Mouse (Mus musculus) kidney, postnatal 36 days (tissue): ENCODE measurements at regions not wholly inside any gene's neighbourhood (a gene's known extent, or its start where the extent isn't known, plus 50 kb on each side); places are given as distances from the start of the nearest gene placed in this dataset.

Experiments
- DNase-seq, 2 experiments: peaks; one replicate each; pipeline ENCODE4 v3.0.0; 2021 to 2022; ENCODE audit warnings: mixed read lengths in 2 of 2

DNA sequence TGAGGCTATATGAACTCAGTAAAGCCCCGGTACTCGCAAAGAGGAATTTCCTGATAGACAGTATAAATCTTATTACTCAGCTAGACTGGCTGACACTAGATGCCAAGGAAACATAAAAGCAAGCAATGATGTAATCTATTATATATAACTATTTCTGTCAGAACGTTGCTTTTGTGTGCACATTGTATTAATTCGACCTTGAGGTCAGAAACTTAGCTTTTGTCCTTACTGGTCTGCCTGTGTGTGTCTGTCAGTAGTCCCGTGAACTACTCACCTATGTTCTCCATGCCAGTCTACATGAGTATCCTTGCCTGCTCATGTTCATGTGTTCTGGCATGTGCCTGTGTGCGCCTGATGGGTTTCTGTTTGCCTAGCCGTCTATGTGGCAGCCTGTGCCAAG is 70.5 kb downstream of the Tmx1 start:
- no peak for DNase-seq

DNA sequence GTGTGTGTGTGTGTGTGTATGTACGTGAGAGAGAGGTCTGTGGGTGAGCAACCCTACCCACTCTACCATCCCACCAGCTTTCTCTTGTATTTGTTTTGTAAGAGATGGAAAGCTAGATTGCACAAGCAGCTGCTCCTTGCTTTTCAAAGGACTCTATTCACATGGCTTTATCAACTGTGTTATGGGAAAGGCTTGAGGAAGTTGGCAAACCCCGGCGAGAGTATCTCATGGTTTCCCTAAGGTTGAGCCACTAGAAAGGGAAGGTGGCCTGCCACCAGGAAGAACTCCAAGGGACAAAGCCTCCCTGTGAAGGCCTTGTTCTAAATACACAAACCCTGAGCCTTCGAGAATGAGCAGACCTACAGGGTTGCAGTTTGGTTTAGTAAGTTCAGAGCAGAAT is 71.8 kb downstream of the Tmx1 start:
- DNase-seq = no peak

DNA sequence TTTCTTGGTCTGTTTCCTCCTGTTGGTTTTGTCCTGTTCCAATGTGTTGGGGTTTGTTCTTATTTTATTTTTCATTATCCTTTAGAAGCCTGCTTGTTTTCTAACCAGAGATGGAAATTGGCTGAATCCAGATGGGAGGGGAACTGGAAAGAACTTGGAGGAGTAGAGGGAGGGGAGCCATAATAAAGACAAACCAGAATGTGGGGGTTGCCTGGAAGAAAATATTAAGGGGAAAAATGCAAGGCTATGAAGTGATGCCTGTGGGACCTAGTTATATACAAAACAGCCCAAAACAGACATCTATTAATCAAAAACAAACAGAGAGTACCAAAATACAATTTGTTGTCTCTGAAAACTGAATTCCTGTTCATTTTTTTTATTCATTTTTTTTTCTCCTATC is 78.8 kb downstream of the Tmx1 start:
- no peak for DNase-seq

DNA sequence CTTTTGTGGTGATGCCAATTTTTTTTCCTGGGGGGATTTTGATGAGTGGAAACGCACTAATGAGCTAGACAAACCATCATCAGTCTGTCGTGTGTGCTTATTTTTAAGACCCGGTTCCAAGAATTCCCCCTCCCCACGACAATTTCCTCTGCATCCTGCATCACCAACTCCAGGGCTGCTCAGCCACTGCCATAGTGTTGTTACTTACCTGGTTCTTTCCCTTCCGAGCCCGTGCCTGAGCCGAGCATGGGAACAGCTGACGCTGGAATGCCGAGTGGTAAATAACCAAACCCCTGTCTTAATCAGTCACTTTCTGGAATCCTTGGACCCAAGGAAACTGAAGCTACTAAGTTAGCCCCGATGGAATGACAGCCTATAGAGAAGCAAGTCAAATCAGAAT is 79.3 kb downstream of the Tmx1 start:
- no peak for DNase-seq

DNA sequence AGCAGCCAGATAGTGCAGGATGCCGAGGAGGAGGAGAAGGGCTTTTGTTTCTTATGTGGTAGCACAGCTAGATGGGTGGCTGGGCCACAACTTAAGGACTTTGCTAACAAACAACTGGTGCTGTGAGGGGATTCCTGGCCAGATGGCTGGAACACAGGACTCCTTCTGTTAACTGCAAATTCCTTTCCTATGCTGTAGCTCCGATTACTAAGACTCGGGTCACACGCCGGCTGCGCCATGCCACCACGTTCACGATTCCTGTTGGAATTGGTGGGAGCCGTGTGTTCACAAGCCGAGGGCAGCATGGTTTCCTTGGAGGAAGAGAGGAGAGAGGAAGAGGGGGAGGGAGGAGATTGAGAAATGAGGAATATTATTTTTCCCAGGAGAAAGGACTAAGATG is 79.9 kb downstream of the Tmx1 start:
- no peak for DNase-seq

DNA sequence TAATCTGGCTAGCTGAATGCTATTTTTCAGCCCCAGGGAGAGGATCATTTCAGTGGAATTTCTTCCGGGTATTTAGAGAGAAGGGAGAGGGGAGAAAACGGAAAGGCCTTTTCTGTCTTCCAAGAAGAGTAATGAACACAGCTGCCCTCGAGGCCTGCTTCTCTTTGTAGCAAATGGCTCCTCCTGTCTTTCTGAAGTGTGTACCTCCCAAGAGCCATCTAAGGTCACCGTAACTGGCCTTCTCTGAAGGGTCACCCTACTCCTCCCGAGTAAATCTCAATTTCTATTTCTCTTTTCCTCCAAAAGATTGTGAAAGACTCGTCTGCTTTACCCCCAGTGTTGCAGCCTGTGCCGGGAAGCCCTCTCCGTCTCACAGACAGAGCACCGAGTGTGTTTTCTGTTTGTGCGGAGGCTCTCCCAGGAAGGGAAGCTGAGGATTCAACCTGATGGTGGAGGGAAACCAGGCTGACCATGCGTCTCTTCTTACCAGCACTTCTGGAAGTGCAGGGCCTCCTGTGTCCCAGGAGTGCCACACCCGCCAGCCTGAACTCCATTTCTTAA is 80.6 kb downstream of the Tmx1 start:
- DNase-seq = no peak

DNA sequence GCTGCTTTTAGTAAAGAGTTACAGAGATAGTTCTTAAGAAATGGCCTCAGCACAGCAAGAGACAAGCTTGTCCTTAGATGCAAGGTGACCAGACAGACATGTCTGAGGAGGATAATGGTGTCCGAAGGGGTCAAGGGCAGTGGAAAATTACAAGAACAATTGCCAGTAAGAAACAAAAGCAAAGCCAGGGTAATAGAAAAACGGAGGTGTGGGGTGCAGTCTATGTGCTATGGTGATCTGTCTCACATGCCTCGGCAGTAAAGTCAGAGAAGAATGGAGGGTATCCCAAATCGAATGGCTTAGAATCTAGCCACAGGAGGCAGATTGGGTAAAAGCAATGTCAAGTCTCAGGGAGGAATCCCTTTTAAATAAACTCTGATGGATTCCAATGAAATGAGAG is 86.2 kb downstream of the Tmx1 start:
- no peak for DNase-seq

DNA sequence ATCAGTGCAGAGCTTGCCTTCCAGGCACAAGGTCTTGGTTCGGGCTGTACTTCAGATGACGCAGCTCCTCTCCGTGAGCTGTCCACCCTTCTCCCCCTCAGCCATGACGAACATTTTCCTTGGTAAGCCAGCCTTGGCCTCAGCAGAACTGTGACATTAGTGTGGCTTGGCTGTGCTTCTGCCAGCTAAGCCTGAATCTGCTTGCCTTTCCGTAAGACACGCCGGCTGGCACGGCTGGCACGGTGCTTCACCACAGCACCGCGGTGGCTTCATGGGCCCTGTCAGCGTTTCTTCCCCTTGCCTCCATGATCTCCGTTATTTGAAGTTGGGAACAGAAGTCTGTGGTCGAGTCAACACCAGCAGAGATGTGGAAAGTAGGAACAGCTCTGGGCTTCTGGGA is 87.0 kb downstream of the Tmx1 start:
- DNase-seq = no peak

DNA sequence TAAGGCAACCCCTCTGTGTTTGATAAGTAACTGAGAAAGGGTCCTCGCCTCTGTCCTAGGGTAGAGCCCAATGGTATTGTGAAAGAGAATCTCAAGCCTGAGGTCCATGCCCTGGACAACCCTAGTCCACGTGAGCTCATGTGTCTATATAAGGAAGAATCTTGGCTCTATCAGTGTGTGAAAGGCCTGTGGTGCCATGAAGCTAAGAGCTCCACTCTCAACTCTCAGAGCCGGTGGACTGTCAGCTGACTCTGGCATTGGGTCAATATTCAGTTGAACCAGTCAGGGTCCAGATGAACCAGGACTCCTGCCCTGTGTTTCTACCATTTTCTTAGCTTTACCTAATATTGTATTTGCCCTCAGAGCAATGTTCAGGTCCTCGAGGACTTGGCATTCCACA is 88.5 kb downstream of the Tmx1 start:
- DNase-seq = no peak

DNA sequence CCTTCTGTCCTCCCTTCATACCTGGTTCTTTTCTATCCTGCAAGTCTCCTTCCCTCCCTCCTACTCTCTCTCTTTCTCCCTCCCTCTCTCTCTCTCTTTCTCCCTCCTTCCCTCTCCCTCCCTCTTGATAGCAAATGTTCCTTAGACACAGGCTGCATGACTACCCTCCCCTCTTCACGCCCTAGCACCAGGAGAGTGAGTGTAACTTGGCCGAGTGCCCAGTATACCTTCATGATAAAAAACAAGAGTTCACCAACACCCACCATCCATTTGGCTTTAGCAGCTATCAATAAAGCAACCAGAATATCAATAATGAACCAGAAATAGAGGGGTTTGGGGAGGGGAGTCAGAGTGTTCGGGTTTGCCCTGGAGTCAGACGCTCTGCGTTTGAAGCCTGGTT is 90.4 kb downstream of the Tmx1 start:
- no peak for DNase-seq

DNA sequence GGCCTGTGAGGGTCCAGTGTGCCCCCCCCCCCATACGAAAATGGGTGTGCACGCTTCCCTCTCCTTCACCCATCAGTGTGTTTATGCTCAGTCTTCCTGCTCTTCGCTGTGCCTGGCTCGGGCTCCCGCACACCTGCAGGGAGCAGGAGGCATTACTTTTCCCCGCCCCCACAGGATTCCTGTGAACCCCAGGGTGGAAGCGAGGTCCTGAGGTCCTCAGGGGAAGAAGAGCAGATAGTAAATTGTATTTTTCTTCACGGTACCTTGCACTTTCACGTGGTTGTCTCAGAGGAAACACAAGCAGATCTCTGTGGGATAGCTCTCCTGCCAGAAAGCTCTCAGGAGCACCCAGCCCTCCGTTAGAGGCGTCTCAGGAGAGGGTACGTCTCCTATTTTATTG is 91.4 kb downstream of the Tmx1 start:
- DNase-seq = no peak

DNA sequence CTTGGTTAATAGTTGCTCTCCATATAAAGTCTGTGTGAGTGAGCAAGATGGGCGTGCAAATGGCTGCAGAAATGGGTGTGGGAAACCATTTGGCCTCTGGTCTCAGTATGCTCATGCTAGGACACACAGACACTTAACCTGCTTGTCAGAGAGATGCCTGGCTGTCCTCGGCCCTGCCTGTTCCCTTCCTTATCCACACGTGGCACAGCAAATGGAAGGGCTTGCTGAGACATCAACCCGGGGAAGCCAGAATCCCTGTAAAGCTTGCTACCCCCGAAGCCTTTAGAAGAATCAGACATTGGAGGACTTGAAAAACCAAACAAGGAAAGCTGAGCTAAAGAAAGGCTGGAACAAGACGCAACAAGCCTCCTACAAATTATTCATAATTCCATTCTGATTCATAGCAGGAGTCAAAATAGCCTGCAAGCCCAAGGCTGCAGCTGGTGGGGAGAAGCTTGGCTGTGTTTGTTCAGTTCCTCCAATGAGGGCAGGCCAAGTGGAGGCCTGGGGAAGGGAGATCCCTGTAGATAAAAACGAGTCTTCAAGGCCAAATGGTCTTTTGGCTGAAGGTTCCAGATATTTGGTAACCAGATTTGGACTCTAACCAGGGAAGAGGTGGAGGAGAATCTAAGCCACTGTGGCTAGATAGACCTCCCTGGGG is 92.1 kb downstream of the Tmx1 start:
- no peak for DNase-seq

DNA sequence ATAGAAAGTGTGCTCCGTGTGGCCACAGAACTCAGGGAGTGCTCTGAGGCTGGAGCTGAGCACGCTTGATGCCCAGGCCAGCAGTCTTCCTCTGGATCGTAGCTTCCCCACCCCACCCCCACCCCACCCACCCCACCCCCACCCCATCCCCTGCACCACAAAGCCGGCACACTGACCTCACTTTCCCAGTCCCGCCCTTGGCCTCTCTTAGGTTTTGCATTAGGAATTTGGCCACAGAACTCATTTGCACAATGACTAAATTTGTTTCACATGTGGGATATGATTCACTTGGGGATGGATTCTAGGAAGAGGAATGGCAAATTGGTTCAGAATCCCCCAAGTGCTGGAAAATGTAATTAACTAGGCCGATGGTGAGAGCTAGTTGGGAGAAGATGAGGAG is 94.3 kb downstream of the Tmx1 start:
- DNase-seq = no peak

DNA sequence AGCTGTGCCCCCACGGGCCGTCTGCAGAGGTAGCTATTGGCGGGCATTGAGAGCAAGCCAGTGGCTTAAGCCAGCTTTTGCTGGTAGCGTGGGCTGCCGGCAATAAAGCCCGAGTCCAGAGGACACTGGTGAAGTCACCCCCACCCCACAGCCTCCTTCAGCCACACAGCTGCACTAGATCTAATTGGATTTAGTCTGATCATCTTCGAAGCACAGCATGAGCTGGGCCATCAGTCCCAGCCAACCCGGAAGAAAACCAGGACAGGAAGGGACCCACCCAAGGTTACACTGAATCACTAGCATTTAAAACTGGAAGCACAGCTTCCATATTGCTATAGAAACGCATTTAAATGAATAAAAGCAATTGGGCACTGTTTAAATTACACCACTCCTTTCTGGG is 96.4 kb downstream of the Tmx1 start:
- DNase-seq = no peak

DNA sequence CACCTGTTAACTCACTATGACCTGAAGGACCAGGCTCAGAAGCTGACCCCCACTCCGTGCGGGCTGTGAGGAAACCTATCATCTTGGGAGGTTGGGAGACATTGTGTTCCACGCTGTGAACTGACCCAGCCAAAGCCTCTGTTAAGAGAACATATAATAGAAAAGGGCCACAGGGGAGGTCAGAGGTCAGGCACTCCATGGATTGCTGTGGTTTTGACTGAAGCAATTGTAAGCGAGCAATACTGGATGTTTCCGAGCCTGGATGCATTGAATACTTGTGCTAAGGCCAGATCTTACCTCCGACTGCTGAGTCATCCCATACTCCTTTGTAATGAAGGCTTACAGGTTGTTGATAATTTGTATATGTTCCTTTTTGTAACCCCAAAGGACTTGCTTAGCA is 101.0 kb downstream of the Tmx1 start:
- DNase-seq = no peak

DNA sequence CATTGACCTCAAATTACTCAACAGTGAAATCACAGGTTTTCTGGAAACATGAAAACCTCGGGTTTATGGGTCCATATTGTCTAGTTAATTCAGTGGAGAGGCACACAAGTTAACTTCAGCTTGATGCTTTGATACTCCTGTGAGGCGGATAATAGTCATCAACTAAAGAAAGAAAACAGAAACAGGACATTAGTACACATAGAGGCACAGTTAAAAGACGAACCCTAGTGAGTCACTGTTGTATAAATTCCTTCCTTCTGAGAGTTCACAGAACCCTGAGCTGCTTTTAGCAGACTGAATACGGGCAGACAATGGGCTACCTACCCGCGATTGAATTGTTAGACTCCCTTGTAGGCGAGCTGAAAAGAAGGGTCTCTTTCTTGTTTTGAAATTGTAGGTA is 101.7 kb downstream of the Tmx1 start:
- DNase-seq = no peak

DNA sequence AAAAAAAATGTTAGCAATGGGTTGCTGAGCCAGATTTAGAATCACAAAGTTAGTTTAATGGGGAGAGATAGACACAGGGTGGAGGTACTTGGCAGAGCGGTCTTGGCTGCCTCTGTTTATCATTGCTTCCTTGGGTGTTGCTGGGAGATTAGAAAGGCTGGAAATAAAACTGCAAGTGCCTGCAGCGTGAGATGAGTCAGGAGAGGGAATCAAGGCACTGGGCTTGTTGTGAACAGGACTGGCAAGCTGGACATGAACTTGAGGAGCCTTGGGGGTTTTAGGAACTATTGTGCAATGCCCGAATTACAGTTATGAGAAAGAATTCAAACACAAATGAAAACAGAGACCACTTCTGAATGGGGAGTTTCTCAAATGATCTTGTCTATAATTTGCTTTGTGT is 102.8 kb downstream of the Tmx1 start:
- peak in 1 of 2 experiments; percentile 8 for DNase-seq

DNA sequence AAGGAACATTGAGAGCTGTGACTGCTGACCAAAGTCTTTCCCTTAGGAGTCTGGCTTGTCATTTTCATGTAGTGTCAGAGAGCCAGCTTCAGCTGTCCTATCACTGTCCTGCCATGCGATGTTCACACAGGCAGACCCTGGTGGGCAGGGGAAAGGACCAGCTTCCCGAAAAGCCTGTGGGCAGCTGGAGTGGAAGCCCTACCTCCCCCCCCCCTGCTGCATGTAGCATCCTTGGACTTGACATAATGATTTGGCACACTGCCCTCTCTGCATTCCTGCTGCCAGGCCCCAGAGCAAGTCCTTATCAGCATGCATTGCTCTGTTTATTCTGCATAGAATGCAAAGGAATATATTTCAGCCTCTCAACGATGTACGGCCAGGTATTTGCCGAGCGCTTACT is 103.9 kb downstream of the Tmx1 start:
- no peak for DNase-seq

DNA sequence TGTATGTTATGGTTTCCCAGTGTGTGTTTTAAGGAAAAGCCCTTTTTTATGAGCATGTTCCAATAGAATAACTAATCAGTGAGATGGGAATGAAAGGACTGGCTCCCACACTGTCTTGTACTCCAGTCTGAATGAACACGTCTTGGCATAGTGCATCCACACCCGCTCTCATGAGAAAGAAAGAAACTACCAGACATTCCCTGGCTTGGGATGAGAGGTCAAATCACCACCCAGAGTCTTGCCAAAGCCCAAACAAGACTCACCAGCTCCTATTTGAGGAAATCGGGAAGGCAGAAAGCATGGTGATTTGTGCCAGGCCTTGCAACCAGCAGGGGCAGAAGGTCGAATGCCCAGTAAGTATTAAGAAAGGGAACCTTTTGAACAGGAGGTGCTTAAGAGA is 110.6 kb downstream of the Tmx1 start:
- no peak for DNase-seq

DNA sequence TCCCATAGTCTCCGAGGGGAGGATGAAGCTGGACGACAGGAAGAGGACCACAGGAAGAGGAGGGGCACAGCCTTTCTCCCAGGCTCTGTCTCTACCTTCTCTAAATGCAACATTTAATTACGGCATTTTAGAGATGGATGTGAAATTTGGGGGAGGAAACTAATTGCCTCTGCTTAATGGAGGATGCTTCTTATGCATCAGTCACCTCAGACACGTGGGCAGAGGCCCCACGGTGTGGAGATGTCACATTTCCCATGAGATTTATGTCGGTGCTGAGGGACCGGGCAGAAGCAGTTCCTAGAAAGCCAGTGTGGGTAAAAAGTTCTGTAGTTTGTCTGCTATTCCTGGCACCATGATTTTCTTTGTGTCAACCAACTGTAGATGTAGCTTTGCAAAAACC is 122.8 kb downstream of the Tmx1 start:
- no peak for DNase-seq

DNA sequence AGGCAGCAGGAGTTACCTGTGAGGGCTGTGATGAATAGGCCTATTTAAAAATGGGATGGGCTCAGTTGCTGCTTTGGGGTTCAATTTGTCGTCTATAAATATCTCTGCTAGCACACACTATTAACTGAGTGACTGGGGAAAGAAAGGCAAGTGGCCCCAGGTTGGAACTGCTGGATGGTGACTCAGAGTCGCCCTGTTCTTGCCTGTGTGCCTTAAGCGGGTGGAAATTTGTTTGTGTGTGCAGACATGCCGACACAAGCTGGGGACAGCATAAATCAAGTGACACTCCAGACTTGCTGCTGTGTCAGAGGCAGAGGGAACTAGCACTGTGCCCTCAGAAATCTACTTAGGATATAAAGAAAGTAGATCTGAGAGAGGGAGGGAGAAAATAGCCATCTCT is 124.9 kb downstream of the Tmx1 start:
- no peak for DNase-seq

DNA sequence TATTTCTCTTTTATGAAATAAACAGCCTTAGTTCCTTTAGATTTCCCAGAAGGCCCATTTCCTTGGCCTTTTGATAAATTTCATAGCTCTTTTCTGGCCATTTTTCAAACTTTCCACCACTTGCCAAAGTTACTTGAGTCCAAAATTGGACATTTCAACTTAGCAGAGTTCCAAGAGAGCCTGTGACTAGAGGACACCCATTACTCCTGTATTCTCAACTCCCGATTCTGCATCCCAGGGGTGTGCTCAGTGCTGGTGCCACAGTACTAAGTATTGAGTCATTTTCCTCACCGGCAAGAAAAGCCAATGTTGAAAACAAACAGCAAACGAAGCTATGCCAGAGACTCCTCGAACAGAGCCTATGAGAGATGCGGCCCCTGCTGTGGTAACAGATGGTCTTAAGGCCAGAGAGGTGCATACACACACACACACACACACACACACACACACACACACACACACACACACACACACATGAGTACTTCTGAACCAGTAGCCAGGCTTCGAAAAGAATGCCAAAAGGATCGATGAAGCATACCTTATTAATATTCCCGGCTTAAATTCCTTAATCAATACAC is 126.5 kb downstream of the Tmx1 start:
- DNase-seq = no peak

DNA sequence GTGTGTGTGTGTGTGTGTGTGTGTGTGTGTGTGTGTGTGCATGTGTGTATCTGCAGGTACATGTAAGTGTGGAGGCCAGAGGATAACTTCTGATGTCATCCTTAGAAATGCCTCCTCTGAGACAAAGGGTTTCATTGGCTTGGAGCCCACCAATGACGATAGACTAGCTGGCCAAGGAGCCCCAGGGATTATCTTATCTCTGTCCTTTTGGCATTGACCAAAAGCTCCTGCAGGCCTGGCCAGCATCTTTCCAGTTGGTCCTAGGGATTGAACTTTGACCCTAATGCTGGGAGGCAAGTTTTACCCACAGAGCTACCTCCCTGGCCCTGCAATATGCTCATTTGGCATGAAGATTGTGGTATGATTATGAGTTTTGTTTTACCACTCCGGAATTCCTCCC is 133.3 kb downstream of the Tmx1 start:
- no peak for DNase-seq

DNA sequence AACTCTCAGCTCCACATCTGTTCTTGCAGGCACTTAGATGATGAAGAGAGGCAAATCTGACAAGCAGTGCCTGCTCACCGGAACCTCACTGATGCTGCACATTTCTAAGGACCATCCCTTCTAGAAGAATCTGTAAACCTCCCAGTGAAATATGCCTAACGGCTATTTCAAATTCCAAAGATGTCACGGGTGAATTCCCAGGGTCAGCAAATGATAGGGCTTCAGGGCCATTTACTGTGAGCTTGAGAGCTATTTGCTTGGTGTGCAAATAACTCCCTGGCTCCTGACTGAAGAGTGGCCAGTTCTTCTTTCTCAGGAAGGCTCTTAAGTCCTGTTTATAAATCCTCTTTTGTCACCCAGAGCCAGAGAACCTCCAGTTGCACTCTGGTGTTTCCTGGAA is 135.3 kb downstream of the Tmx1 start:
- DNase-seq = peak; percentile 12 to 48

DNA sequence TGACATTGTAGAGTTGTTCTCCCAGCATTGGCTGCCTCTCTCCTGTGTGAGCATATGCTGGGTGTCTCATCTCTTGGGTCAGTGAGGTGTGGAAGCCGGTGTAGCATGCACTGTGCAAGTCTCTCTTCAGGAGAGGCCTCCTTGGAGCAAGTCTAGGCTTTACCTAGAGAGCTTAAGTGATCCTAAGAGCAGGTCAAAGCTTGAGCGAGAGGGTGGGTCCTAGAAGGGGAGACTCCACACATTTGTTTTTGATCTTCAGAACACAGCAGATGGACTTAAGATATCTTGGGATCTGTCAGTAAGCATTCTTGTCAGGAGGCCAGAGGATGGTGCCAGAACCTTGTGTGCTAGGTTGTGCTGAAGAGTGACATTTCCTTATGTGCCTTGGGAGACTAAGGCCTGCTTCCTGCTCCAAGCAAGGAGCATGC is 136.4 kb downstream of the Tmx1 start:
- peak; percentile 59 to 72 for DNase-seq
